Mouse (Mus musculus): Measurements from ENCODE around the gene Tmem163.

DNA sequence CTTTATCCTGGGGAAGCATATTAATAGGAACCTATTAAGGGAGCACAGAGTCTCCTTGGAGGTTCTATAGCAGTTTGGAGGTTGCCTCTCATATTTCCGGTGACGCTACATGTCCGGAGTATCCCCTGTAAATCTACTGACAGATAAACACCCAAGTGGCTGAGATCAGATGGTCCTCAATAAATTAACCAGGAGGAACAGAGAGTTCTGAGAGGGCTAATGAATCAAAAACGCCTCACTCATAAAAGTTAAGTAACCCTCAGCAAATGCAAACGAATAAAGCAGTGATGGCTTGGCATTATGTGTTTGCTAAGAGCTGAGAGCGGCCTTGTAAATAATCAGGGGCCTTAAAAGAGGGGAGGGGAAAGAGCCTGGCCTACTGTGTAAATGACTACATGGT lies 215.3 kb downstream of the Tmem163 start:
- TF ChIP-seq EP300 (IDR thresholded peaks at IDR 0.05; ENCODE audit: low read depth in 1 of 2, low read length in 2 of 2) (no peak), CTCF (IDR thresholded peaks at IDR 0.05 in 2 of 3, conservative IDR thresholded peaks at IDR 0.05 in 1 of 3; ENCODE audit: control insufficient read depth in 1 of 3, insufficient read depth in 1 of 3, low read depth in 2 of 3, low read length in 3 of 3, poor library complexity in 1 of 3, severe bottlenecking in 1 of 3) (no peak), ZKSCAN1 (IDR thresholded peaks at IDR 0.05; ENCODE audit: low read depth, low read length) (no peak), CHD2 (IDR thresholded peaks at IDR 0.05; ENCODE audit: low read length) (no peak), POLR2A (IDR thresholded peaks at IDR 0.05; ENCODE audit: control insufficient read depth in 1 of 2, insufficient read depth in 1 of 2, low read depth in 1 of 2, low read length in 2 of 2, poor library complexity in 1 of 2) (no peak), ELF1 (IDR thresholded peaks at IDR 0.05; ENCODE audit: low read depth, low read length) (no peak), RCOR1 (IDR thresholded peaks at IDR 0.05; ENCODE audit: low read depth, low read length) (no peak), MAFK (IDR thresholded peaks at IDR 0.05; ENCODE audit: borderline replicate concordance, low read depth, low read length) (no peak), RAD21 (IDR thresholded peaks at IDR 0.05; ENCODE audit: low read depth, low read length) (no peak), MEF2A (IDR thresholded peaks at IDR 0.05; ENCODE audit: extremely low read depth, insufficient replicate concordance, low read depth, low read length, poor library complexity, severe bottlenecking) (no peak)
